Mouse (Mus musculus): ENCODE results near the gene Kpna3.
A peak's percentile ranks its signal among the peaks of the same experiment; 100 is the strongest.
"Not testable (repeated sequence)": the region's sequence is repeated elsewhere in the genome, so short reads cannot be mapped to it uniquely, and the experiment has no call there.

Kpna3 gene

GRCm38 (mm10) chr14:61439661-61440559, at the start of gene Kpna3:
Gene Kpna3 (minus strand): TSS chr14:61439874.
- DNase-seq (ENCODE audit: low spot score) = peak; percentile 97

- DNase-seq (ENCODE audit: low spot score) = no peak
Observed at GRCm38 (mm10) chr14:61460365-61460764, 20.7 kb upstream of the Kpna3 start.

GRCm38 (mm10) chr14:61457468-61457867, 17.8 kb upstream of the Kpna3 start:
- DNase-seq (ENCODE audit: low spot score) = no peak

GRCm38 (mm10) chr14:61455571-61455970, 15.9 kb upstream of the Kpna3 start:
- DNase-seq (ENCODE audit: low spot score) = no peak

- DNase-seq (ENCODE audit: low spot score) = no peak
Observed at GRCm38 (mm10) chr14:61453032-61453431, 13.4 kb upstream of the Kpna3 start.

GRCm38 (mm10) chr14:61452481-61452880, 12.8 kb upstream of the Kpna3 start:
- no peak for DNase-seq (ENCODE audit: low spot score)

- no peak for DNase-seq (ENCODE audit: low spot score)
Observed at GRCm38 (mm10) chr14:61447775-61448174, 8.1 kb upstream of the Kpna3 start.

- no peak for DNase-seq (ENCODE audit: low spot score)
Observed at GRCm38 (mm10) chr14:61439141-61439660, 473 bp downstream of the Kpna3 start.

GRCm38 (mm10) chr14:61438171-61438945, 1.3 kb downstream of the Kpna3 start:
- no peak for DNase-seq (ENCODE audit: low spot score)

GRCm38 (mm10) chr14:61436866-61437265, 2.8 kb downstream of the Kpna3 start:
- DNase-seq (ENCODE audit: low spot score) = no peak

GRCm38 (mm10) chr14:61428126-61428787, 11.4 kb downstream of the Kpna3 start:
- DNase-seq (ENCODE audit: low spot score) = no peak

GRCm38 (mm10) chr14:61427095-61427494, 12.6 kb downstream of the Kpna3 start:
- DNase-seq (ENCODE audit: low spot score) = not testable (repeated sequence)

GRCm38 (mm10) chr14:61425080-61425665, 14.5 kb downstream of the Kpna3 start:
- DNase-seq (ENCODE audit: low spot score) = no peak

GRCm38 (mm10) chr14:61415719-61416118, 24.0 kb downstream of the Kpna3 start:
- DNase-seq (ENCODE audit: low spot score) = no peak

- DNase-seq (ENCODE audit: low spot score) = no peak
Observed at GRCm38 (mm10) chr14:61415311-61415710, 24.4 kb downstream of the Kpna3 start.

- DNase-seq (ENCODE audit: low spot score) = no peak
Observed at GRCm38 (mm10) chr14:61414808-61415207, 24.9 kb downstream of the Kpna3 start.

GRCm38 (mm10) chr14:61414199-61414598, 25.5 kb downstream of the Kpna3 start:
- DNase-seq (ENCODE audit: low spot score) = no peak

GRCm38 (mm10) chr14:61413686-61414085, 26.0 kb downstream of the Kpna3 start:
- no peak for DNase-seq (ENCODE audit: low spot score)

GRCm38 (mm10) chr14:61410020-61410419, 29.7 kb downstream of the Kpna3 start:
- no peak for DNase-seq (ENCODE audit: low spot score)

GRCm38 (mm10) chr14:61407055-61407454, 32.6 kb downstream of the Kpna3 start:
- no peak for DNase-seq (ENCODE audit: low spot score)

GRCm38 (mm10) chr14:61405761-61406160, 33.9 kb downstream of the Kpna3 start:
- no peak for DNase-seq (ENCODE audit: low spot score)

GRCm38 (mm10) chr14:61404941-61405340, 34.7 kb downstream of the Kpna3 start:
- DNase-seq (ENCODE audit: low spot score) = no peak

Measured in ovary, postnatal 36 days (tissue).